Mouse (Mus musculus) ES-E14 (cell line): Measurements from ENCODE around the gene Arhgap20.

Experiments
- CHD2 ChIP-seq: IDR thresholded peaks from 2 replicates; pipeline ENCODE4 v1.6.1; 2014; ENCODE audit warnings: mild to moderate bottlenecking, low read depth, low read length, inconsistent platforms
- HCFC1 ChIP-seq: IDR thresholded peaks from 2 replicates; pipeline ENCODE4 v1.6.1; 2012; ENCODE audit warnings: low read length, inconsistent platforms, borderline replicate concordance; ENCODE audit not compliant: insufficient read depth
- MAFK ChIP-seq: IDR thresholded peaks from 2 replicates; pipeline ENCODE4 v1.6.1; 2014; ENCODE audit warnings: mild to moderate bottlenecking, low read depth, low read length, inconsistent platforms; ENCODE audit not compliant: insufficient read depth
- ZC3H11A ChIP-seq: IDR thresholded peaks from 2 replicates; pipeline ENCODE4 v1.6.1; 2012; ENCODE audit warnings: low read depth, mild to moderate bottlenecking, inconsistent platforms, low read length, borderline replicate concordance
- ZNF384 ChIP-seq: IDR thresholded peaks from 2 replicates; pipeline ENCODE4 v1.6.1; 2012; ENCODE audit warnings: low read depth, low read length, inconsistent platforms

DNA sequence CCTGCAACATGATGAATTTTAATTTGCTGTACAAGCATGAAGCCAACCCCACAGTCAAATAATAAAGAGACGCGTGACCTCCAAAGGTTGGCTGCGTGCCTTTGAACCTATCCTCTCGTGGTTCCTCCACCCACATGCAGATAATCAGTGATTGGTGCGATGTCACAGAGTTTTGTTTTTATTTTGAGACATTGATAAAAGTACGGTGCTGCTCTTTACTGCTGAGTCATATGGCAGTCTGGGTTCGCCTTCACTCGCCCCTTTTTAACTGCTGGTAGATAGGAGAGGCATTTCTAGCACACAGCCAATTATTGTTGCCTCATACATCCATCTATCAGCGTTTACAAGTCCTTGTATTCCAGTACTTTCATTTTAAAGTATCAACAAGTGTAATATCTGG, 34.0 kb downstream of the Arhgap20 start:
- TF ChIP-seq MAFK (no peak), HCFC1 (no peak), ZC3H11A (no peak), CHD2 (no peak), ZNF384 (no peak)
